Mouse (Mus musculus) myocyte (in vitro differentiated cells): ENCODE measurements around the gene Fam71b. TPM values are rescaled to one million over a fixed set of nuclear protein-coding genes. Genes with fewer than 3 reads are reported as not detected.

Experiments used
- H3K27me3 ChIP-seq: one replicate; pipeline ENCODE4 v1.6.1; 2011; ENCODE audit not compliant: control insufficient read depth, insufficient read depth, insufficient read length
- H3K36me3 ChIP-seq: one replicate; pipeline ENCODE4 v1.6.1; 2011; ENCODE audit not compliant: control insufficient read depth, insufficient read depth
- H3K4me2 ChIP-seq: one replicate; pipeline ENCODE4 v1.6.1; 2011; ENCODE audit warnings: low read depth, control low read depth
- H3K4me3 ChIP-seq: one replicate; pipeline ENCODE4 v1.5.1; 2011; ENCODE audit warnings: mild to moderate bottlenecking, control low read depth, moderate library complexity
- H3K79me2 ChIP-seq: one replicate; pipeline ENCODE4 v1.6.1; 2011; ENCODE audit not compliant: control insufficient read depth, insufficient read depth
- H3ac ChIP-seq: one replicate; pipeline ENCODE4 v1.6.1; 2011; ENCODE audit not compliant: control insufficient read depth, insufficient read length
- CEBPB ChIP-seq: IDR thresholded peaks from 2 replicates; pipeline ENCODE4 v1.6.1; 2011; ENCODE audit warnings: mild to moderate bottlenecking, moderate library complexity; ENCODE audit not compliant: poor library complexity, insufficient read depth, severe bottlenecking
- E2F4 ChIP-seq: IDR thresholded peaks from one replicate; pipeline ENCODE4 v1.6.1; 2011; ENCODE audit warnings: mild to moderate bottlenecking, control low read depth, moderate library complexity; ENCODE audit not compliant: insufficient read depth
- MAX ChIP-seq: IDR thresholded peaks from one replicate; pipeline ENCODE4 v1.6.1; 2011; ENCODE audit warnings: low read depth, mild to moderate bottlenecking, control low read depth
- MYOD1 ChIP-seq, 3 experiments: IDR thresholded peaks; one replicate each; pipeline ENCODE4 v1.6.1; 2011; ENCODE audit warnings: control low read depth in 2 of 3, low read depth in 2 of 3, mild to moderate bottlenecking in 2 of 3, moderate library complexity in 1 of 3; ENCODE audit not compliant: insufficient read length in 2 of 3, control insufficient read depth in 1 of 3
- MYOG ChIP-seq, 3 experiments: IDR thresholded peaks; one replicate each; pipeline ENCODE4 v1.6.1; 2011; ENCODE audit warnings: control low read depth in 2 of 3, low read depth in 2 of 3, mild to moderate bottlenecking in 2 of 3; ENCODE audit not compliant: insufficient read length in 2 of 3, control insufficient read depth in 1 of 3, insufficient read depth in 1 of 3
- POLR2A ChIP-seq: IDR thresholded peaks from one replicate; pipeline ENCODE4 v1.6.1; 2011; ENCODE audit warnings: low read depth, mild to moderate bottlenecking, control low read depth, moderate library complexity; ENCODE audit not compliant: insufficient read length
- POLR2AphosphoS2 ChIP-seq: IDR thresholded peaks from one replicate; pipeline ENCODE4 v1.6.1; 2011; ENCODE audit warnings: low read depth, control low read depth; ENCODE audit not compliant: insufficient read length
- REST ChIP-seq: IDR thresholded peaks from one replicate; pipeline ENCODE4 v1.6.1; 2011; ENCODE audit warnings: mild to moderate bottlenecking, control low read depth, moderate library complexity; ENCODE audit not compliant: insufficient read depth, insufficient read length
- SRF ChIP-seq: IDR thresholded peaks from one replicate; pipeline ENCODE4 v1.6.1; 2011; ENCODE audit warnings: low read depth; ENCODE audit not compliant: control insufficient read depth, insufficient read length
- TCF12 ChIP-seq: IDR thresholded peaks from one replicate; pipeline ENCODE4 v1.6.1; 2011; ENCODE audit warnings: mild to moderate bottlenecking, control low read depth; ENCODE audit not compliant: poor library complexity, insufficient read depth, severe bottlenecking
- TCF3 ChIP-seq: IDR thresholded peaks from one replicate; pipeline ENCODE4 v1.6.1; 2011; ENCODE audit warnings: low read depth, control low read depth; ENCODE audit not compliant: insufficient read length
- USF1 ChIP-seq: IDR thresholded peaks from one replicate; pipeline ENCODE4 v1.6.1; 2011; ENCODE audit warnings: low read depth, mild to moderate bottlenecking, control low read depth, moderate library complexity
- polyA plus RNA-seq: library from polyadenylated mRNA; unstranded; fragments of >200 nt; fragmentation: generic; extraction: Trizol; gene quantifications from one replicate; pipeline ENCODE4 v1.2.1, GENCODE M21; 2012; ENCODE audit warnings: missing spikeins

Gene Fam71b
- polyA plus RNA-seq, 1 experiment, result 2.3 TPM

DNA sequence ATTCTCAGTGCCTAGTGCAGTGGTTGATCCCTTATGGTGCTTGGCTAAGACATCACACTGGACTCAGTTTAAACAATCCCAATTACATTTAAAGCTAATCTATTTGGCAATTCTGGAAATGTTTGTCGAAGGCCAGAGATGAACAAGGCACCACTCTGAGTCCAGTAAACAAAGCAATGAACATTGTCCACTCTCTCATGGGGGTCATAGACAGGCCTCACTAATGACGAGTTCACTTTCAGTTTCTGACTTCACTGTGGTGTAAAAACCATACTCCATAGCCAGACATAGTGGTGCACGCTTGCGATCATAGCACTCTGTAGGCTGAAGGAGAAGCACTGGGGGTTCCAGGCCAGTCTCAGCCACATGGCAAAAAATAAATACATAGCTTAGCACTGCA, 25.9 kb upstream of the Fam71b start:
- no peak overlapping the region for H3K4me2 ChIP-seq
- H3K36me3 ChIP-seq, result no peaks in the 10 kb centered on the region
- no peaks in the 10 kb centered on the region for H3K79me2 ChIP-seq
- H3K27me3 ChIP-seq, result no peaks in the 10 kb centered on the region
- H3K4me3 ChIP-seq, result no peak overlapping the region
- no peak for TF ChIP-seq SRF
- TF ChIP-seq REST, result no peak
- no peak for TF ChIP-seq POLR2A
- TF ChIP-seq TCF3, result no peak
- no peak for TF ChIP-seq CEBPB
- no peak for TF ChIP-seq E2F4
- TF ChIP-seq USF1, result no peak
- TF ChIP-seq MYOG (IDR thresholded peaks at IDR 0.05; ENCODE audit: control insufficient read depth in 1 of 3, insufficient read depth in 1 of 3, insufficient read length in 2 of 3, low read depth in 2 of 3), result no peak
- no peak for TF ChIP-seq TCF12
- H3ac ChIP-seq, result no peak overlapping the region

- Histone ChIP-seq H3K36me3 (no peaks in the 10 kb centered on the region), H3ac (no peak overlapping the region), H3K4me3 (no peak overlapping the region), H3K4me2 (no peak overlapping the region), H3K27me3 (no peaks in the 10 kb centered on the region), H3K79me2 (no peaks in the 10 kb centered on the region)
- no peak for TF ChIP-seq POLR2AphosphoS2
- TF ChIP-seq SRF, result no peak
- TF ChIP-seq POLR2A, result no peak
- no peak for TF ChIP-seq TCF3
- TF ChIP-seq MAX, result no peak
- no peak for TF ChIP-seq CEBPB
- TF ChIP-seq TCF12, result no peak
- no peak for TF ChIP-seq MYOG (IDR thresholded peaks at IDR 0.05; ENCODE audit: control insufficient read depth in 1 of 3, insufficient read depth in 1 of 3, insufficient read length in 2 of 3, low read depth in 2 of 3)
- no peak for TF ChIP-seq MYOD1 (IDR thresholded peaks at IDR 0.05; ENCODE audit: control insufficient read depth in 1 of 3, insufficient read length in 2 of 3, low read depth in 2 of 3)
- TF ChIP-seq REST, result no peak
- no peak for TF ChIP-seq E2F4
- TF ChIP-seq USF1, result no peak
These were observed 25.1 kb upstream of the Fam71b start for GRCm38 (mm10) chr11:46371250-46371649.

DNA sequence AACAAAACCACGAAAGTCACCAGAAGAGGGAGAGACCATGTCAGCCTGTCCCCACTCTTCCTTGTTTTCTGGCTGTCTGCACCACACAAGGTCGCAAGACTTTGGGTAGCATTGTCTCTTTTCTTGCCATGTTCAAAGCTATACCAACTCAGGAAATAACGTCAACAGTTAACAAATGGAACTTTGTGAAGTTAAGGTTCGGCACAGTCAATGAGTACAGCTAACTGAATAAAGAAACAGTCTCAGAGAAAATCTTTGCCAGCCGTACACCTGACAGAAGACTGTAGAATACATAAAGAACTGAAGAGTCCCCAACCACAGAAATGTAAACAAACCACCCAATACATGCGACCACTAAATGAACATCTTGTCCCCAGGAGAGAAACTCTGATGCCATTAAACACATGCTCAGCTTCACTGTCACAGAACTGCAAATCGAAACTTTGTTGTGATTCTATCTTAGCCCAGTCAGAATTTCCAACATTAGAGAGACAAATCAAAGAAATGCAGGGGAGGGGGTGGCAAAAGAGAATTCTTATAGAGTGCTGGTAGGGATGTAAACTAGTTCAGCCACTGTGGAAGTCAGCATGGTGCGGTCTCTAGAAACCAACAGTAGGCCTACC, 23.9 kb upstream of the Fam71b start:
- Histone ChIP-seq H3ac (no peak overlapping the region), H3K79me2 (no peaks in the 10 kb centered on the region), H3K4me2 (no peak overlapping the region), H3K4me3 (no peak overlapping the region), H3K27me3 (no peaks in the 10 kb centered on the region), H3K36me3 (no peaks in the 10 kb centered on the region)
- TF ChIP-seq E2F4, result no peak

DNA sequence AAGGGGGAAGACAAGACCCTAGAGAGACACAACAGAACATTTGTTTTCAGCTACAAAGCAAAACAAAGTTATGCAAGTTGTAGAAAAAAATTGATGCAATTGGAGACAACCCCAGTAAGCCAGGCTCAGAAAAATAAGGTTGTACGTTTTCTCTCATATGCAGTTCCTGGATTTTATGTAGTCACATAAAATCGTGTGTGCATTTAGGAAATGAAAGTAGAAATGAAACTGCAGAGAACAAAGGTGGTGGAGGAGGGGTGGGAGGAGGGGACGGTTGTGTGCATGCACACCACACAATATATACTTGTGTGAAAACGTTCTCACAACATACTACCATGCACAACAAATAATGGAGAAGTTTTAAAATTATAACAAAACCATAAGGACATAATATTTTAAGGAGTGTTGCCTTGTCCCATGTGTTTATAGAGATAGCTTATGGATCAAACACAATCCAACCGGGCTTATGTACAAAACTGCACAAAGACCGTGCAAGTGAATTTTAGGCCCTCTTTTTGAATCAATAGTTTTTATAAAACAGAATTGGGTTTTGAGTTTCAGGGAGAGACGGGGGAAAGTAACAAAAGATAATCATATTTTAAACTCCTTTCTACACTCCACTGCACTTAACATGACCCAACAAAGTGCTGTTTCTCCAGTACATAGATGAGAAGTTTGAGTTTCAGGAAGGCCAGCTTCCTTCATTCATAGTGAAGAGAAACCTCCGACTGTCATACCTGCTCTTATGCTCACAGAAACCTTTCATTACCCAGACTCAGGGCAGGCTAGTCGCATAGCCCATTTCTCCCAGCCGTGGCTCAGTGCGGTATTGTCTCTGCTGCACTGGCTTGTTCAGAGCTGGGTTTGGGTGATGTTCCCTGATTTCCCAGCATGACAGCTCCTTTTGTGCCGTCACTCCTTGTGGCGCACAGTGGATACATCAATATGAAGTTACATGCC, 23.0 kb upstream of the Fam71b start:
- Histone ChIP-seq H3K36me3 (no peaks in the 10 kb centered on the region), H3K4me3 (no peak overlapping the region), H3K27me3 (no peaks in the 10 kb centered on the region), H3K79me2 (no peaks in the 10 kb centered on the region), H3ac (no peak overlapping the region), H3K4me2 (no peak overlapping the region)
- no peak for TF ChIP-seq POLR2A
- TF ChIP-seq MAX, result no peak
- no peak for TF ChIP-seq CEBPB
- TF ChIP-seq MYOD1 (IDR thresholded peaks at IDR 0.05; ENCODE audit: control insufficient read depth in 1 of 3, insufficient read length in 2 of 3, low read depth in 2 of 3), result no peak
- TF ChIP-seq USF1, result no peak
- no peak for TF ChIP-seq POLR2AphosphoS2
- TF ChIP-seq TCF12, result no peak
- TF ChIP-seq E2F4, result no peak
- TF ChIP-seq SRF, result no peak
- no peak for TF ChIP-seq TCF3
- no peak for TF ChIP-seq REST
- no peak for TF ChIP-seq MYOG (IDR thresholded peaks at IDR 0.05; ENCODE audit: control insufficient read depth in 1 of 3, insufficient read depth in 1 of 3, insufficient read length in 2 of 3, low read depth in 2 of 3)

DNA sequence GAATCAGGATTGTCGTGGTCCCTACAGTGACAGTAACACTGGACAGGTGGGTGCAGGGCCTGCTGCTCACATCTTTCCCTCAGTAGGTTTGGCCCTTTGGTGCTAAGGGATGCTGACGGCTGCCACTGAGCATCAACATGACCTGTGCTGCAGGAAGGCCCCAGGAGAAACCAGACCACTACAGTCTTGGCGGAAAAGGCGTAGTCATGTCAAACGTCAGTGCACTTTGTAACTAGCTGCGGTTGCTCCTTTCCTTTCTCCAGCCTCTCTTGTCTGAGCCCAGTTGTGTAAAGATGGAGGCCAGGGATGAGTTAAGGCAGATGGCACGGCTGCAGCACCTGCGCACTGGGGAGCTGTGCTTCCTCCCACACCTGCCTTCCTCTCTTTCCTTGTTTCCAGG, 21.3 kb upstream of the Fam71b start:
- Histone ChIP-seq H3K36me3 (no peaks in the 10 kb centered on the region), H3K79me2 (no peaks in the 10 kb centered on the region), H3ac (no peak overlapping the region), H3K4me3 (no peak overlapping the region), H3K27me3 (no peaks in the 10 kb centered on the region), H3K4me2 (no peak overlapping the region)
- TF ChIP-seq TCF3 (no peak), POLR2A (no peak), SRF (no peak), MAX (no peak), REST (no peak), USF1 (no peak), MYOD1 (IDR thresholded peaks at IDR 0.05; ENCODE audit: control insufficient read depth in 1 of 3, insufficient read length in 2 of 3, low read depth in 2 of 3) (no peak), E2F4 (no peak), TCF12 (no peak), POLR2AphosphoS2 (no peak), CEBPB (no peak), MYOG (IDR thresholded peaks at IDR 0.05; ENCODE audit: control insufficient read depth in 1 of 3, insufficient read depth in 1 of 3, insufficient read length in 2 of 3, low read depth in 2 of 3) (no peak)
